In genomic region chr10:59614141-59614540, GRCm38 (mm10) we compare ENCODE assay signal across 15 mouse cellular contexts. TPM values are rescaled to one million over a fixed set of nuclear protein-coding genes. Genes with fewer than 3 reads are reported as not detected.
DNase-seq lines count a peak whose midpoint lies in the region; ATAC-seq and TF ChIP-seq lines count a peak whose summit lies in the region.
"Had no signal": no experiment of that assay in that cellular context is flagged by ENCODE, and none has a peak within 500 bp of the region (broad histone marks: within the 10 kb centered on the region; RNA-seq: fewer than 3 reads in every experiment).

No protein-coding gene starts in this region.

- DNase-seq in hindbrain, embryonic 14.5 days (ENCODE audit: low spot score) = no peak
- no peak for DNase-seq in neural tube, embryonic 10.5 days (ENCODE audit: extremely low spot score, low spot score)
- DNase-seq in cerebellum, postnatal 36 days = peak; percentile 63 to 65
- DNase-seq in thymus, postnatal 4 days = no peak
- no peak for DNase-seq in lung, postnatal 0 days (ENCODE audit: low spot score)
- DNase-seq: adrenal gland, postnatal 10 days; kidney, adult 18-20 months; lung, postnatal 10 days; right cerebral cortex, postnatal 25 days had no signal

- 67% methylated on average over 5 of the region's 5 CpGs for WGBS in hindbrain, embryonic 14.5 days
- 76% methylated on average over 5 of the region's 5 CpGs for WGBS in hindbrain, embryonic 13.5 days
- 82% methylated on average over 5 of the region's 5 CpGs for WGBS in neural tube, embryonic 13.5 days
- WGBS in lung, postnatal 0 days = 87% methylated on average over 5 of the region's 5 CpGs

- H3K36me3 ChIP-seq in hindbrain, embryonic 14.5 days (replicated peaks; ENCODE audit: control insufficient read depth, insufficient read depth) = no peaks in the 10 kb centered on the region
- no peaks in the 10 kb centered on the region for H3K36me3 ChIP-seq in hindbrain, embryonic 13.5 days
- no peaks in the 10 kb centered on the region for H3K36me3 ChIP-seq in neural tube, embryonic 13.5 days
- H3K36me3 ChIP-seq in lung, postnatal 0 days (ENCODE audit: insufficient read depth, low read length) = no peaks in the 10 kb centered on the region
- H3K36me3 ChIP-seq: midbrain, embryonic 13.5 days had no signal

- no peak for TF ChIP-seq CTCF in lung, postnatal 0 days (IDR thresholded peaks at IDR 0.05)

- no peaks in the 10 kb centered on the region for H3K9me3 ChIP-seq in hindbrain, embryonic 14.5 days (ENCODE audit: control insufficient read depth, low read length)
- H3K9me3 ChIP-seq in hindbrain, embryonic 13.5 days = no peaks in the 10 kb centered on the region
- H3K9me3 ChIP-seq in neural tube, embryonic 13.5 days = no peaks in the 10 kb centered on the region
- no peaks in the 10 kb centered on the region for H3K9me3 ChIP-seq in lung, postnatal 0 days (ENCODE audit: low read length)
- H3K9me3 ChIP-seq: midbrain, embryonic 13.5 days had no signal

- peaks cover 19% of the 10 kb centered on the region for H3K4me1 ChIP-seq in hindbrain, embryonic 14.5 days (replicated peaks; ENCODE audit: control insufficient read depth, insufficient read depth, low read length)
- peaks cover 26% of the 10 kb centered on the region for H3K4me1 ChIP-seq in hindbrain, embryonic 13.5 days (replicated peaks)
- peaks cover 23% of the 10 kb centered on the region for H3K4me1 ChIP-seq in neural tube, embryonic 13.5 days (replicated peaks)
- peaks cover 8% of the 10 kb centered on the region; the same call in 1 of the 2 replicates for H3K4me1 ChIP-seq in lung, postnatal 0 days (ENCODE audit: insufficient read depth, low read depth, low read length)

- no peak overlapping the region for H3K27ac ChIP-seq in hindbrain, embryonic 14.5 days
- H3K27ac ChIP-seq in hindbrain, embryonic 13.5 days = no peak overlapping the region
- no peak overlapping the region for H3K27ac ChIP-seq in neural tube, embryonic 13.5 days (replicated peaks)
- H3K27ac ChIP-seq in lung, postnatal 0 days (ENCODE audit: low read length) = no peak overlapping the region
- H3K27ac ChIP-seq: midbrain, embryonic 13.5 days had no signal

- no peak for ATAC-seq in hindbrain, embryonic 14.5 days (ENCODE audit: low FRiP score)
- ATAC-seq in hindbrain, embryonic 13.5 days (ENCODE audit: low FRiP score) = no peak
- ATAC-seq in neural tube, embryonic 13.5 days (ENCODE audit: low read depth) = no peak
- no peak for ATAC-seq in lung, postnatal 0 days
- ATAC-seq: midbrain, embryonic 13.5 days had no signal

- no peak overlapping the region for H3K9ac ChIP-seq in hindbrain, embryonic 14.5 days
- H3K9ac ChIP-seq in hindbrain, embryonic 13.5 days = no peak overlapping the region
- H3K9ac ChIP-seq in neural tube, embryonic 13.5 days = no peak overlapping the region
- no peak overlapping the region for H3K9ac ChIP-seq in lung, postnatal 0 days (replicated peaks; ENCODE audit: low read depth)
- H3K9ac ChIP-seq: midbrain, embryonic 13.5 days had no signal

- no peak overlapping the region for H3K4me3 ChIP-seq in hindbrain, embryonic 14.5 days (replicated peaks; ENCODE audit: low read length)
- H3K4me3 ChIP-seq in hindbrain, embryonic 13.5 days = no peak overlapping the region
- H3K4me3 ChIP-seq in neural tube, embryonic 13.5 days = no peak overlapping the region
- no peak overlapping the region for H3K4me3 ChIP-seq in lung, postnatal 0 days (ENCODE audit: low read depth, low read length)
- H3K4me3 ChIP-seq: midbrain, embryonic 13.5 days had no signal

- 0 out of 2 replicates have a peak overlapping the region, but pooled peaks have one; percentile 9 for H3K4me2 ChIP-seq in hindbrain, embryonic 14.5 days (replicated peaks)
- no peak overlapping the region for H3K4me2 ChIP-seq in hindbrain, embryonic 13.5 days
- 0 out of 2 replicates have a peak overlapping the region, but pooled peaks have one; percentile 72 for H3K4me2 ChIP-seq in neural tube, embryonic 13.5 days
- no peak overlapping the region for H3K4me2 ChIP-seq in lung, postnatal 0 days (replicated peaks; ENCODE audit: low read depth, low read length)

- H3K27me3 ChIP-seq in hindbrain, embryonic 14.5 days (ENCODE audit: control insufficient read depth, insufficient read depth, low read length) = no peaks in the 10 kb centered on the region
- no peaks in the 10 kb centered on the region for H3K27me3 ChIP-seq in hindbrain, embryonic 13.5 days
- H3K27me3 ChIP-seq in neural tube, embryonic 13.5 days = no peaks in the 10 kb centered on the region
- no peaks in the 10 kb centered on the region for H3K27me3 ChIP-seq in lung, postnatal 0 days (replicated peaks; ENCODE audit: insufficient read depth, low read length)

- TF ChIP-seq EP300 in lung, postnatal 0 days (IDR thresholded peaks at IDR 0.05) = no peak

RNA-seq across cellular contexts. Expression of gene Gm10322, which starts 1.7 kb away (rescaled TPM):
- polyA plus RNA-seq in hindbrain, embryonic 14.5 days (2014; fragmentation: Nextera tagmentation; extraction: Ambion mirVana) = not detected in 2 replicates
- polyA plus RNA-seq in hindbrain, embryonic 13.5 days (2015; fragmentation: Nextera tagmentation; extraction: Ambion mirVana) = 0.64 TPM in 1 of 2 replicates, not detected in the other
- polyA plus RNA-seq in neural tube, embryonic 13.5 days (2015; fragmentation: Nextera tagmentation; extraction: Ambion mirVana) = not detected in 2 replicates
- polyA plus RNA-seq in lung, postnatal 0 days (2015; fragmentation: Nextera tagmentation; extraction: Ambion mirVana) = not detected in 2 replicates
- polyA plus RNA-seq: heart, postnatal 0 days; limb, embryonic 14.5 days; midbrain, embryonic 13.5 days; stomach, embryonic 14.5 days had no signal

RNA-seq across cellular contexts. Expression of gene Mcu, which starts 2.4 kb away (rescaled TPM):
- polyA plus RNA-seq in hindbrain, embryonic 14.5 days (2014; fragmentation: Nextera tagmentation; extraction: Ambion mirVana) = 33.0 and 37.3 TPM in 2 replicates
- polyA plus RNA-seq in hindbrain, embryonic 13.5 days (2015; fragmentation: Nextera tagmentation; extraction: Ambion mirVana) = 24.9 and 27.0 TPM in 2 replicates
- 34.4 and 37.3 TPM in 2 replicates for polyA plus RNA-seq in neural tube, embryonic 13.5 days (2015; fragmentation: Nextera tagmentation; extraction: Ambion mirVana)
- polyA plus RNA-seq in lung, postnatal 0 days (2015; fragmentation: Nextera tagmentation; extraction: Ambion mirVana) = 33.5 and 34.5 TPM in 2 replicates

Comparison
In these comparisons a context has a peak if more than half of its experiments do, and no peak if none do; other contexts are left out.
1. H3K4me2 ChIP-seq: peak in hindbrain, embryonic 14.5 days (single experiment) and neural tube, embryonic 13.5 days (single experiment); none in hindbrain, embryonic 13.5 days (single experiment) and lung, postnatal 0 days (single experiment).
2. DNase-seq: peak in cerebellum, postnatal 36 days (2 of 2); none in hindbrain, embryonic 14.5 days (single experiment), neural tube, embryonic 10.5 days (single experiment), thymus, postnatal 4 days (single experiment) and lung, postnatal 0 days (single experiment).